Mouse (Mus musculus) neural tube, embryonic 15.5 days (tissue): Measurements from ENCODE around the gene Trib2. TPM values are rescaled to one million over a fixed set of nuclear protein-coding genes. Genes with fewer than 3 reads are reported as not detected.

Experiments
- ATAC-seq: fragments of 200-750 bp; cut with Nextera tagmentation; 2 replicates; pipeline ENCODE4 v1.8.0; 2017; ENCODE audit warnings: mild to moderate bottlenecking, moderate TSS enrichment, moderate library complexity; ENCODE audit not compliant: low FRiP score
- H3K27ac ChIP-seq: fragments of 300-500 bp; sonication (generic); replicated peaks from 2 replicates; pipeline ENCODE4 v1.5.1; 2015; ENCODE audit warnings: mild to moderate bottlenecking, inconsistent platforms
- H3K27me3 ChIP-seq: fragments of 300-500 bp; sonication (generic); replicated peaks from 2 replicates; pipeline ENCODE4 v1.6.1; 2015; ENCODE audit warnings: inconsistent platforms
- H3K36me3 ChIP-seq: fragments of 300-500 bp; sonication (generic); 2 replicates; pipeline ENCODE4 v1.6.1; 2015; ENCODE audit warnings: inconsistent platforms
- H3K4me1 ChIP-seq: fragments of 300-500 bp; sonication (generic); 2 replicates; pipeline ENCODE4 v1.6.1; 2015; ENCODE audit warnings: inconsistent platforms
- H3K4me2 ChIP-seq: fragments of 300-500 bp; sonication (generic); 2 replicates; pipeline ENCODE4 v1.6.1; 2015; ENCODE audit warnings: inconsistent platforms, mild to moderate bottlenecking, moderate library complexity
- H3K4me3 ChIP-seq: fragments of 300-500 bp; sonication (generic); replicated peaks from 2 replicates; pipeline ENCODE4 v1.5.1; 2015; ENCODE audit warnings: mild to moderate bottlenecking, inconsistent platforms
- H3K9ac ChIP-seq: fragments of 300-500 bp; sonication (generic); replicated peaks from 2 replicates; pipeline ENCODE4 v1.6.1; 2015; ENCODE audit warnings: mild to moderate bottlenecking, inconsistent platforms
- H3K9me3 ChIP-seq: fragments of 300-500 bp; sonication (generic); replicated peaks from 2 replicates; pipeline ENCODE4 v1.6.1; 2016; ENCODE audit warnings: inconsistent platforms
- WGBS: fragments of 180-500 bp; shearing (Covaris S2); methylation state at CpG from one replicate; pipeline ENCODE4 v1.1.7; 2015; ENCODE audit warnings: mixed read lengths; 5-methylcytosine and 5-hydroxymethylcytosine counted together
- polyA plus RNA-seq: library from polyadenylated mRNA; unstranded; fragments of >200 nt; fragmentation: Nextera tagmentation; extraction: Ambion mirVana; gene quantifications from 2 replicates; pipeline ENCODE4 v1.2.1, GENCODE M21; 2015

The Trib2 gene
- polyA plus RNA-seq, 1 experiment from 2014 or later: 134 TPM

DNA sequence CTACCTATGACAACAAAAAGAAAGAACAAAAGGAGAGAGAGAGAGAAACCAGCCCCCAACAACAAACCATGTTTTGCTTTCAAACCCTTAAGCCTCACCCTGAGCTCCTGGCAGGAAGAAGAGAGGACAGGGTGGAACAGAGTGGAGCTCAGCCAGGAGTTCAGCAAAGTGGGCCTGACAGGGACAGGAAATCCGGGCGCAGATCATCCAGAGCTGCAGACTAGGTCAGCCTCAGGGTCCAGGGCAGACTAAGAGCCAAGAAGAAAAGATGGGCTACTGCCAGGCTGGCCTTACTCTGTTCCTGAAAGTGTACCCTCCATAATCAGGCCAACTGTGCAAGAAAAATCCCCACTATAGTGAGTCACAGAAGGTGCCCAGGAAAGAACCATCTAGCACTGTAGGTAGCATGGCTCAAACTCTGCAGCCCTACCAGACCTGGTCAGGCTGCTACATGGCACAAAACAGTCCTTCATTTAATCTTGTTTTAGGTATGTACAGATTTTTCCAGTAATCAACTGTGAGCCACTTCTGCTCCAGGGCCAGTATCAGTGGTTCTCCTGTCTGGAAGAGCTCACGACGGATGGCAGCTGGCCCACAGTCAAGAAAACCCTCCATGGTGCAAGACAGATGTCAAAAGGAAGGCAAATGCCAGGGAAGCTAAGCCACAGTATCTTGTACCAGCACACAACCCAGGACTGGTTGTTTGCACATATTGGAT is 16.4 kb downstream of the Trib2 start:
- Histone ChIP-seq H3K36me3 (peaks cover 64% of the 10 kb centered on the region), H3K4me3 (no peak overlapping the region), H3K9me3 (no peaks in the 10 kb centered on the region), H3K27ac (peak overlapping the region; percentile 56), H3K4me1 (peaks cover 71% of the 10 kb centered on the region), H3K4me2 (no peak overlapping the region), H3K27me3 (no peaks in the 10 kb centered on the region), H3K9ac (no peak overlapping the region)
- WGBS: 80% methylated on average over 4 of the region's 4 CpGs
- ATAC-seq: 0 out of 2 replicates have a peak, but pooled peaks have one; percentile 3

GRCm38 (mm10) chr12:15798019-15798418 is 18.7 kb downstream of the Trib2 start:
- H3K4me3 ChIP-seq: no peak overlapping the region
- H3K27ac ChIP-seq: no peak overlapping the region
- H3K36me3 ChIP-seq: peaks cover 70% of the 10 kb centered on the region
- H3K27me3 ChIP-seq: no peaks in the 10 kb centered on the region
- H3K4me1 ChIP-seq: peaks cover 49% of the 10 kb centered on the region
- no peak overlapping the region for H3K4me2 ChIP-seq
- no peak overlapping the region for H3K9ac ChIP-seq
- ATAC-seq: no peak
- H3K9me3 ChIP-seq: no peaks in the 10 kb centered on the region
- WGBS: 77% methylated on average over 7 of the region's 7 CpGs

- ATAC-seq: no peak
- Histone ChIP-seq H3K4me3 (no peak overlapping the region), H3K27ac (no peak overlapping the region), H3K4me2 (no peak overlapping the region), H3K36me3 (peaks cover 75% of the 10 kb centered on the region), H3K27me3 (no peaks in the 10 kb centered on the region), H3K9me3 (no peaks in the 10 kb centered on the region), H3K9ac (no peak overlapping the region), H3K4me1 (peaks cover 28% of the 10 kb centered on the region)
- 60% methylated on average over 3 of the region's 3 CpGs for WGBS
Observed at GRCm38 (mm10) chr12:15795886-15796285, 20.8 kb downstream of the Trib2 start.

DNA sequence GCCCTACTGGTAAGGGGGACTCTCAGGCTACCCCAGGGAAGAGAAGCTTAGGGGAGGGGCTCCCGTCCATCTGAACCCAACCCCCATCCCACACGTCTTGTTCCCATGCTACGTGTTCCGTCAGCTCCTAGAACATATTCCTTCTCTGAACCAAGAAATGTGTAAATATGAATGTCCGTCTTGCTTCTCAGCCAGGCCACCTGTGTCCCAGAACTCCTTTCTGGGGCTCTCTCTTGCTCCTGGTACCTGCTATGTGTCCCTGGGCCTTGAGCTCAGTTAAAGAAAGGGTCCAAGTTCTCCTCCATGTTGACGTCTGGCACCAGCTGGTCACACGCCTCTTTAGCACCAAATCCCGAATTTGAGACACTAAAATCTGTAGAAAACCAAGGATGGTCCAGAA is 23.4 kb downstream of the Trib2 start:
- no peak overlapping the region for H3K4me2 ChIP-seq
- H3K4me1 ChIP-seq: peaks cover 6% of the 10 kb centered on the region; the same call in 1 of the 2 replicates
- H3K4me3 ChIP-seq: no peak overlapping the region
- no peaks in the 10 kb centered on the region for H3K27me3 ChIP-seq
- H3K9me3 ChIP-seq: no peaks in the 10 kb centered on the region
- 95% methylated on average over 8 of the region's 8 CpGs for WGBS
- no peak overlapping the region for H3K27ac ChIP-seq
- no peak overlapping the region for H3K9ac ChIP-seq
- no peak for ATAC-seq
- H3K36me3 ChIP-seq: peaks cover 75% of the 10 kb centered on the region

DNA sequence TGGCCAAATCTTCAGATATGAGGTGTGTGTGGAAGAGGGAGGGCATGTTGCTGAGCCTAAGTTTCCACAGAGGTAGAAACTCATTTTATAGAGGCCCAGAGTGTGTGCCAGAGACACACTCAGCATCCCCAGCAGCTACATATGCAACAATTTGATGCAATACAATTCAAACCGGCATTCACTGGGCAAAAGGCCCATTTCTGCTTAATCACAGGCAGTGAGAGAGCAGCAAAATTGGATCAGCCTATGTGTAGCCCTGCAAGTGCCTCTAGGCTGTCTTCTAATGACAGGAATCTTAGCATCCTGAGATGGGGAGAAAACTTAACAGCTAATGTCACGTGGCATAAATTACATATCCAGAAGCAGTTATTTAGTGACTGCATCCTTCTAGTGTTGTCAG is 26.5 kb downstream of the Trib2 start:
- Histone ChIP-seq H3K9ac (no peak overlapping the region), H3K4me2 (no peak overlapping the region), H3K4me3 (no peak overlapping the region), H3K27me3 (no peaks in the 10 kb centered on the region), H3K4me1 (no peaks in the 10 kb centered on the region), H3K9me3 (no peaks in the 10 kb centered on the region), H3K27ac (no peak overlapping the region), H3K36me3 (peaks cover 50% of the 10 kb centered on the region)
- WGBS: 74% methylated on average over 2 of the region's 2 CpGs
- ATAC-seq: no peak

- Histone ChIP-seq H3K4me2 (no peak overlapping the region), H3K27me3 (no peaks in the 10 kb centered on the region), H3K4me3 (no peak overlapping the region), H3K27ac (no peak overlapping the region), H3K9me3 (no peaks in the 10 kb centered on the region), H3K4me1 (no peaks in the 10 kb centered on the region), H3K36me3 (no peaks in the 10 kb centered on the region), H3K9ac (no peak overlapping the region)
- ATAC-seq: no peak
Observed at GRCm38 (mm10) chr12:15777047-15777446, 39.7 kb downstream of the Trib2 start.

GRCm38 (mm10) chr12:15771686-15772085 is 45.0 kb downstream of the Trib2 start:
- H3K9me3 ChIP-seq: no peaks in the 10 kb centered on the region
- 83% methylated on average over 6 of the region's 6 CpGs for WGBS
- H3K4me3 ChIP-seq: no peak overlapping the region
- H3K27me3 ChIP-seq: no peaks in the 10 kb centered on the region
- no peak overlapping the region for H3K4me2 ChIP-seq
- no peak overlapping the region for H3K9ac ChIP-seq
- no peaks in the 10 kb centered on the region for H3K4me1 ChIP-seq
- no peak for ATAC-seq
- no peaks in the 10 kb centered on the region for H3K36me3 ChIP-seq
- no peak overlapping the region for H3K27ac ChIP-seq

GRCm38 (mm10) chr12:15768536-15768935 is 48.2 kb downstream of the Trib2 start:
- WGBS: 92% methylated on average over 3 of the region's 3 CpGs
- Histone ChIP-seq H3K9me3 (no peaks in the 10 kb centered on the region), H3K36me3 (no peaks in the 10 kb centered on the region), H3K4me2 (no peak overlapping the region), H3K4me3 (no peak overlapping the region), H3K27me3 (no peaks in the 10 kb centered on the region), H3K9ac (no peak overlapping the region), H3K4me1 (no peaks in the 10 kb centered on the region), H3K27ac (no peak overlapping the region)
- ATAC-seq: no peak

- no peak overlapping the region for H3K4me2 ChIP-seq
- H3K27me3 ChIP-seq: no peaks in the 10 kb centered on the region
- H3K4me3 ChIP-seq: no peak overlapping the region
- H3K27ac ChIP-seq: no peak overlapping the region
- no peaks in the 10 kb centered on the region for H3K4me1 ChIP-seq
- WGBS: 93% methylated on average over 12 of the region's 12 CpGs
- H3K9ac ChIP-seq: no peak overlapping the region
- H3K36me3 ChIP-seq: no peaks in the 10 kb centered on the region
- no peak for ATAC-seq
- H3K9me3 ChIP-seq: no peaks in the 10 kb centered on the region
Observed at GRCm38 (mm10) chr12:15765996-15766395, 50.7 kb downstream of the Trib2 start.

DNA sequence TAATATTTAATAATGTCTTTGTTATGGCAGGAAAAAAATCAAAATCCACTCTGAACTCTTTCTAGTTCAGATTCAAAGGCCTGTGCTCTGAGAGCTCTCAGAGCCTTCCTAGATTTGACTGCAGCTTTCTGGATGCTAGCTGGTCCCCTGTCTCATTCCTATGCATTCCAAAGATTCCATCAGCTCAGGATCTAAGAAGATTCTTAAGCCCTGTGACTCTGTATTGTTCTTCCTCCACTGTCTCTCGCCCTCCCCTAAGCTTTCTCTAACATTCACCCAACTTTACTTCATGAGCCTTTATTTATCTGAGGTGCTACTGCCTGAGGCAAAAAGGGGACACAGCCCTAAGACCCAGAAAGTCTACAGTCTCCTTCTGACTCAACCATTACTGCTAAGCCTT is 51.5 kb downstream of the Trib2 start:
- ATAC-seq: no peak
- H3K4me1 ChIP-seq: no peaks in the 10 kb centered on the region
- no peaks in the 10 kb centered on the region for H3K9me3 ChIP-seq
- no peak overlapping the region for H3K4me3 ChIP-seq
- WGBS: 23% methylated on average over 1 of the region's 1 CpGs
- no peak overlapping the region for H3K9ac ChIP-seq
- no peak overlapping the region for H3K27ac ChIP-seq
- no peak overlapping the region for H3K4me2 ChIP-seq
- H3K36me3 ChIP-seq: no peaks in the 10 kb centered on the region
- no peaks in the 10 kb centered on the region for H3K27me3 ChIP-seq

DNA sequence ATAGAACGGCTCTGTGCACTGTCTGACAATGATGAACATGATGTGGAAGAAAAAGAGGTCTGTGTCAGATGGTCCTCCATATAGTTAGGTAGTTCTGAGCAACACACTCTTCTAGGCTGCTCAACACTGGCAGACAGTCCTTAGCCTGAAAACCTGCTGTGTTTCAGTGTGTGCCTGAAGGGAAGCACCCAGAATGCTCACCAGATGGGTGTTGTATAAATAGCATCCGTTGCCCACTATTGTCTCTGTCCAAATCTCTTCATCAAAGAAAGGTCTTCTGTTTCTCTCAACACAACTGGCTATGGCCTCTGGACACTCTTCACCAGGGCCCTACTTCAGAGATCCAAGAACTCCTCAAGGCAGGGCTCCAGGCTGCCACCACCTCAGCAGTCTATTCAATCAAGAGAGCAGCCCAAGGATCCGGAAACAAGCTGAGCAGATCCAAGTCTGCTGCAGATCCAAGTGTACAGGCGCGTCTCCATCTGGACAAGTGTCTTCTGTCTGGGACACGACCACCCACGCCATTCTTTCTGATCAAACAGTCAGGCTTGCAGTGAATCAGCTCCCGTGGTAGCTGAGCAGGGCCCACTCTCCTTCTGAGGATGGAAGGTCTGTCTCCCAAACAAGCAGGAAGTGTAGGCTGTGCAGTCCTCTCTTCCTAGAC is 55.1 kb downstream of the Trib2 start:
- WGBS: 90% methylated on average over 8 of the region's 8 CpGs
- H3K4me1 ChIP-seq: peaks cover 3% of the 10 kb centered on the region; the same call in 1 of the 2 replicates
- no peak overlapping the region for H3K4me2 ChIP-seq
- no peak for ATAC-seq
- no peaks in the 10 kb centered on the region for H3K27me3 ChIP-seq
- H3K9ac ChIP-seq: no peak overlapping the region
- H3K9me3 ChIP-seq: no peaks in the 10 kb centered on the region
- H3K27ac ChIP-seq: no peak overlapping the region
- no peaks in the 10 kb centered on the region for H3K36me3 ChIP-seq
- H3K4me3 ChIP-seq: no peak overlapping the region

GRCm38 (mm10) chr12:15760684-15761083 is 56.0 kb downstream of the Trib2 start:
- Histone ChIP-seq H3K27me3 (no peaks in the 10 kb centered on the region), H3K36me3 (no peaks in the 10 kb centered on the region), H3K4me3 (no peak overlapping the region), H3K4me1 (peaks cover 3% of the 10 kb centered on the region; the same call in 1 of the 2 replicates), H3K9ac (no peak overlapping the region), H3K9me3 (no peaks in the 10 kb centered on the region), H3K4me2 (no peak overlapping the region), H3K27ac (no peak overlapping the region)
- 85% methylated on average over 4 of the region's 4 CpGs for WGBS
- no peak for ATAC-seq
